ENCODE assay signal across 11 mouse cellular contexts in the genomic region with DNA sequence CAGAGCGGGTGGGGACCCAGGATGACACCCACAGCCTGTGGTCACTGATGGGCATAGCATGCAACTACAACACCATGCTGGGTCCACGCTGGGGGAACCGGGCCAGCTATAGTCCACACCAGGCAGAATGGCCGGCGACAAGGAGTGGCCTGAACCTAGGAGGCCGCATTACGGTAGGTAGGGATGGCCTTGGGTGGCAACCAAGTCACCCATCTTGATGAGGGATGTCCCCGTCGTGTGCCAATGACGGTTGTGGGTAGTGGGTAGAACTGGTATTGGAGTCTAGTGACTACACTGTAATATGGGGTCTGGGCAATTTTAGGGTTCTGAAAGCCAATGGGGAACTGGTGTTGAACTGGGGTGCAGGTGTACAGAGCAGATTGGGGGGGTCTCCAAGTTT. TPM values are rescaled to one million over a fixed set of nuclear protein-coding genes. Genes with fewer than 3 reads are reported as not detected.
DNase-seq lines count a peak whose midpoint lies in the region; ATAC-seq and TF ChIP-seq lines count a peak whose summit lies in the region.
"Had no signal": no experiment of that assay in that cellular context is flagged by ENCODE, and none has a peak within 500 bp of the region (broad histone marks: within the 10 kb centered on the region; RNA-seq: fewer than 3 reads in every experiment).

No protein-coding gene starts in this region.

- DNase-seq in forebrain, embryonic 10.5 days (ENCODE audit: extremely low spot score, low spot score): no peak
- no peak for DNase-seq in lung, postnatal 25 days (ENCODE audit: low spot score)
- DNase-seq in liver, embryonic 11.5 days (ENCODE audit: low spot score): no peak
- DNase-seq in hindbrain, postnatal 0 days (ENCODE audit: low spot score): no peak
- DNase-seq in c-Kit-positive CD71-positive TER-119-positive erythroid progenitor cells, embryonic 14.5 days (ENCODE audit: low spot score): no peak
- DNase-seq: cerebellum, adult 9-10 months had no signal

- H3K9ac ChIP-seq in forebrain, embryonic 12.5 days: no peak overlapping the region
- no peak overlapping the region for H3K9ac ChIP-seq in lung, embryonic 16.5 days (ENCODE audit: low read length)
- peak overlapping the region; percentile 69 for H3K9ac ChIP-seq in liver, embryonic 11.5 days (ENCODE audit: low read depth, low read length)
- no peak overlapping the region for H3K9ac ChIP-seq in stomach, embryonic 15.5 days
- H3K9ac ChIP-seq in hindbrain, postnatal 0 days (replicated peaks; ENCODE audit: low read length): no peak overlapping the region

- H3K9me3 ChIP-seq in forebrain, embryonic 12.5 days: no peaks in the 10 kb centered on the region
- no peaks in the 10 kb centered on the region for H3K9me3 ChIP-seq in forebrain, embryonic 10.5 days
- H3K9me3 ChIP-seq in lung, embryonic 16.5 days (ENCODE audit: control insufficient read depth, low read length): no peaks in the 10 kb centered on the region
- H3K9me3 ChIP-seq in liver, embryonic 11.5 days (ENCODE audit: control insufficient read depth, low read length): no peaks in the 10 kb centered on the region
- no peaks in the 10 kb centered on the region for H3K9me3 ChIP-seq in stomach, embryonic 15.5 days
- H3K9me3 ChIP-seq in hindbrain, postnatal 0 days (ENCODE audit: low read length): no peaks in the 10 kb centered on the region

- peaks cover 82% of the 10 kb centered on the region for H3K27me3 ChIP-seq in forebrain, embryonic 12.5 days
- H3K27me3 ChIP-seq in forebrain, embryonic 10.5 days (ENCODE audit: poor library complexity, severe bottlenecking): peaks cover 85% of the 10 kb centered on the region
- peaks cover 23% of the 10 kb centered on the region for H3K27me3 ChIP-seq in lung, embryonic 16.5 days (ENCODE audit: control insufficient read depth, insufficient read depth, low read depth, low read length)
- H3K27me3 ChIP-seq in liver, embryonic 11.5 days (replicated peaks; ENCODE audit: control insufficient read depth, insufficient read depth, low read length): peaks cover 21% of the 10 kb centered on the region
- peaks cover 24% of the 10 kb centered on the region for H3K27me3 ChIP-seq in stomach, embryonic 15.5 days (replicated peaks)
- peaks cover 16% of the 10 kb centered on the region for H3K27me3 ChIP-seq in hindbrain, postnatal 0 days (ENCODE audit: insufficient read depth, low read length)

- no peak for TF ChIP-seq CTCF in hindbrain, postnatal 0 days (IDR thresholded peaks at IDR 0.05; ENCODE audit: low read depth)

- WGBS in forebrain, embryonic 12.5 days: 92% methylated on average over 10 of the region's 10 CpGs
- 93% methylated on average over 10 of the region's 10 CpGs for WGBS in forebrain, embryonic 10.5 days
- 83% methylated on average over 10 of the region's 10 CpGs for WGBS in lung, embryonic 16.5 days
- 58% methylated on average over 10 of the region's 10 CpGs for WGBS in liver, embryonic 11.5 days
- WGBS in stomach, embryonic 15.5 days: 90% methylated on average over 10 of the region's 10 CpGs
- WGBS in hindbrain, postnatal 0 days: 90% methylated on average over 10 of the region's 10 CpGs

- no peak for ATAC-seq in forebrain, embryonic 12.5 days (ENCODE audit: low FRiP score)
- no peak for ATAC-seq in lung, embryonic 16.5 days (ENCODE audit: low read depth)
- peak; percentile 22; the same call in 1 of the 2 replicates for ATAC-seq in liver, embryonic 11.5 days (replicated peaks; ENCODE audit: low FRiP score)
- no peak for ATAC-seq in stomach, embryonic 15.5 days (ENCODE audit: insufficient read depth, low FRiP score, low read depth)
- no peak for ATAC-seq in hindbrain, postnatal 0 days
- ATAC-seq: forebrain, embryonic 14.5 days had no signal

- H3K4me3 ChIP-seq in forebrain, embryonic 12.5 days (replicated peaks): 0 out of 2 replicates have a peak overlapping the region, but pooled peaks have one; percentile 3
- no peak overlapping the region for H3K4me3 ChIP-seq in forebrain, embryonic 10.5 days
- H3K4me3 ChIP-seq in lung, embryonic 16.5 days (ENCODE audit: low read length): peak overlapping the region; percentile 15
- H3K4me3 ChIP-seq in liver, embryonic 11.5 days (ENCODE audit: low read depth, low read length): peak overlapping the region; percentile 66
- peak overlapping the region; percentile 17; the same call in 1 of the 2 replicates for H3K4me3 ChIP-seq in stomach, embryonic 15.5 days (replicated peaks)
- H3K4me3 ChIP-seq in hindbrain, postnatal 0 days (ENCODE audit: low read length): no peak overlapping the region
- H3K4me3 ChIP-seq: myocyte had no signal

- H3K36me3 ChIP-seq in forebrain, embryonic 12.5 days (replicated peaks): no peaks in the 10 kb centered on the region; the same call in 1 of the 2 replicates
- H3K36me3 ChIP-seq in forebrain, embryonic 10.5 days (replicated peaks): peaks cover 6% of the 10 kb centered on the region
- H3K36me3 ChIP-seq in lung, embryonic 16.5 days (ENCODE audit: control insufficient read depth, insufficient read depth, low read length): no peaks in the 10 kb centered on the region
- H3K36me3 ChIP-seq in liver, embryonic 11.5 days (ENCODE audit: control insufficient read depth, insufficient read depth, low read length): 0 out of 2 replicates have a peak, but pooled peaks cover 3% of the 10 kb centered on the region
- no peaks in the 10 kb centered on the region for H3K36me3 ChIP-seq in stomach, embryonic 15.5 days
- no peaks in the 10 kb centered on the region for H3K36me3 ChIP-seq in hindbrain, postnatal 0 days (ENCODE audit: insufficient read depth, low read length)

- H3K27ac ChIP-seq in forebrain, embryonic 12.5 days: no peak overlapping the region
- H3K27ac ChIP-seq in forebrain, embryonic 10.5 days: no peak overlapping the region
- H3K27ac ChIP-seq in lung, embryonic 16.5 days (ENCODE audit: low read length): no peak overlapping the region
- H3K27ac ChIP-seq in liver, embryonic 11.5 days (ENCODE audit: low read depth, low read length): peak overlapping the region; percentile 79
- no peak overlapping the region for H3K27ac ChIP-seq in stomach, embryonic 15.5 days
- H3K27ac ChIP-seq in hindbrain, postnatal 0 days: no peak overlapping the region

- no peak overlapping the region for H3K4me2 ChIP-seq in forebrain, embryonic 12.5 days
- H3K4me2 ChIP-seq in lung, embryonic 16.5 days (ENCODE audit: low read depth, low read length): no peak overlapping the region
- H3K4me2 ChIP-seq in liver, embryonic 11.5 days: peak overlapping the region; percentile 84
- no peak overlapping the region for H3K4me2 ChIP-seq in stomach, embryonic 15.5 days
- H3K4me2 ChIP-seq in hindbrain, postnatal 0 days (ENCODE audit: low read depth, low read length): no peak overlapping the region

- H3K4me1 ChIP-seq in forebrain, embryonic 12.5 days: peaks cover 16% of the 10 kb centered on the region; the same call in 1 of the 2 replicates
- H3K4me1 ChIP-seq in forebrain, embryonic 10.5 days: peaks cover 47% of the 10 kb centered on the region
- peaks cover 46% of the 10 kb centered on the region for H3K4me1 ChIP-seq in lung, embryonic 16.5 days (replicated peaks; ENCODE audit: control insufficient read depth, insufficient read depth, low read length)
- peaks cover 39% of the 10 kb centered on the region for H3K4me1 ChIP-seq in liver, embryonic 11.5 days (replicated peaks; ENCODE audit: control insufficient read depth, insufficient read depth, low read length)
- peaks cover 27% of the 10 kb centered on the region for H3K4me1 ChIP-seq in stomach, embryonic 15.5 days
- no peaks in the 10 kb centered on the region for H3K4me1 ChIP-seq in hindbrain, postnatal 0 days (ENCODE audit: insufficient read depth, low read length)

RNA-seq across cellular contexts. Expression of gene Arhgap45, which starts 0.5 kb away (rescaled TPM):
- polyA plus RNA-seq in forebrain, embryonic 12.5 days (2016; fragmentation: Nextera tagmentation; extraction: Ambion mirVana): 3.4 and 3.6 TPM in 2 replicates
- polyA plus RNA-seq in forebrain, embryonic 10.5 days (2016; fragmentation: Nextera tagmentation; extraction: Ambion mirVana): 8.0 and 9.1 TPM in 2 replicates
- 18.1 and 21.8 TPM in 2 replicates for polyA plus RNA-seq in lung, embryonic 16.5 days (2015; fragmentation: Nextera tagmentation; extraction: Ambion mirVana)
- 29.0 and 29.4 TPM in 2 replicates for polyA plus RNA-seq in liver, embryonic 11.5 days (2014; fragmentation: Nextera tagmentation; extraction: Ambion mirVana)
- 9.1 and 10.0 TPM in 2 replicates for polyA plus RNA-seq in stomach, embryonic 15.5 days (2015; fragmentation: Nextera tagmentation; extraction: Ambion mirVana)
- 2.9 and 3.3 TPM in 2 replicates for total RNA-seq in hindbrain, postnatal 0 days (2014; rRNA removed)
- 1.7 and 1.8 TPM in 2 replicates for polyA plus RNA-seq in hindbrain, postnatal 0 days (2015; fragmentation: Nextera tagmentation; extraction: Ambion mirVana)

RNA-seq across cellular contexts. Expression of gene Abca7, which starts 20.6 kb away (rescaled TPM):
- polyA plus RNA-seq in forebrain, embryonic 12.5 days (2016; fragmentation: Nextera tagmentation; extraction: Ambion mirVana): 5.8 and 5.9 TPM in 2 replicates
- 2.9 and 3.1 TPM in 2 replicates for polyA plus RNA-seq in forebrain, embryonic 10.5 days (2016; fragmentation: Nextera tagmentation; extraction: Ambion mirVana)
- polyA plus RNA-seq in lung, embryonic 16.5 days (2015; fragmentation: Nextera tagmentation; extraction: Ambion mirVana): 4.9 and 5.6 TPM in 2 replicates
- 7.7 and 8.6 TPM in 2 replicates for polyA plus RNA-seq in liver, embryonic 11.5 days (2014; fragmentation: Nextera tagmentation; extraction: Ambion mirVana)
- 4.2 and 4.8 TPM in 2 replicates for polyA plus RNA-seq in stomach, embryonic 15.5 days (2015; fragmentation: Nextera tagmentation; extraction: Ambion mirVana)
- 11.6 and 19.1 TPM in 2 replicates for total RNA-seq in hindbrain, postnatal 0 days (2014; rRNA removed)
- 2.3 and 2.4 TPM in 2 replicates for polyA plus RNA-seq in hindbrain, postnatal 0 days (2015; fragmentation: Nextera tagmentation; extraction: Ambion mirVana)

RNA-seq across cellular contexts. Expression of gene Polr2e, which starts 22.7 kb away (rescaled TPM):
- 183 and 184 TPM in 2 replicates for polyA plus RNA-seq in forebrain, embryonic 12.5 days (2016; fragmentation: Nextera tagmentation; extraction: Ambion mirVana)
- polyA plus RNA-seq in forebrain, embryonic 10.5 days (2016; fragmentation: Nextera tagmentation; extraction: Ambion mirVana): 279 and 286 TPM in 2 replicates
- 194 and 210 TPM in 2 replicates for polyA plus RNA-seq in lung, embryonic 16.5 days (2015; fragmentation: Nextera tagmentation; extraction: Ambion mirVana)
- 239 and 256 TPM in 2 replicates for polyA plus RNA-seq in liver, embryonic 11.5 days (2014; fragmentation: Nextera tagmentation; extraction: Ambion mirVana)
- 188 and 199 TPM in 2 replicates for polyA plus RNA-seq in stomach, embryonic 15.5 days (2015; fragmentation: Nextera tagmentation; extraction: Ambion mirVana)
- 93.3 and 100 TPM in 2 replicates for total RNA-seq in hindbrain, postnatal 0 days (2014; rRNA removed)
- polyA plus RNA-seq in hindbrain, postnatal 0 days (2015; fragmentation: Nextera tagmentation; extraction: Ambion mirVana): 143 TPM in 2 replicates

RNA-seq across cellular contexts. Expression of gene Cnn2, which starts 28.5 kb away (rescaled TPM):
- 85.5 and 115 TPM in 2 replicates for polyA plus RNA-seq in forebrain, embryonic 12.5 days (2016; fragmentation: Nextera tagmentation; extraction: Ambion mirVana)
- polyA plus RNA-seq in forebrain, embryonic 10.5 days (2016; fragmentation: Nextera tagmentation; extraction: Ambion mirVana): 222 and 226 TPM in 2 replicates
- polyA plus RNA-seq in lung, embryonic 16.5 days (2015; fragmentation: Nextera tagmentation; extraction: Ambion mirVana): 401 and 405 TPM in 2 replicates
- 115 and 124 TPM in 2 replicates for polyA plus RNA-seq in liver, embryonic 11.5 days (2014; fragmentation: Nextera tagmentation; extraction: Ambion mirVana)
- polyA plus RNA-seq in stomach, embryonic 15.5 days (2015; fragmentation: Nextera tagmentation; extraction: Ambion mirVana): 274 and 279 TPM in 2 replicates
- total RNA-seq in hindbrain, postnatal 0 days (2014; rRNA removed): 17.2 and 17.9 TPM in 2 replicates
- 15.0 and 16.4 TPM in 2 replicates for polyA plus RNA-seq in hindbrain, postnatal 0 days (2015; fragmentation: Nextera tagmentation; extraction: Ambion mirVana)

RNA-seq across cellular contexts. Expression of gene Gpx4, which starts 30.0 kb away (rescaled TPM):
- polyA plus RNA-seq in forebrain, embryonic 12.5 days (2016; fragmentation: Nextera tagmentation; extraction: Ambion mirVana): 434 and 458 TPM in 2 replicates
- polyA plus RNA-seq in forebrain, embryonic 10.5 days (2016; fragmentation: Nextera tagmentation; extraction: Ambion mirVana): 670 and 692 TPM in 2 replicates
- 554 and 585 TPM in 2 replicates for polyA plus RNA-seq in lung, embryonic 16.5 days (2015; fragmentation: Nextera tagmentation; extraction: Ambion mirVana)
- 761 and 762 TPM in 2 replicates for polyA plus RNA-seq in liver, embryonic 11.5 days (2014; fragmentation: Nextera tagmentation; extraction: Ambion mirVana)
- 500 and 567 TPM in 2 replicates for polyA plus RNA-seq in stomach, embryonic 15.5 days (2015; fragmentation: Nextera tagmentation; extraction: Ambion mirVana)
- total RNA-seq in hindbrain, postnatal 0 days (2014; rRNA removed): 373 and 379 TPM in 2 replicates
- 757 and 762 TPM in 2 replicates for polyA plus RNA-seq in hindbrain, postnatal 0 days (2015; fragmentation: Nextera tagmentation; extraction: Ambion mirVana)

Comparison
In these comparisons a context has a peak if more than half of its experiments do, and no peak if none do; other contexts are left out.
1. H3K4me3 ChIP-seq: peak in forebrain, embryonic 12.5 days (single experiment), lung, embryonic 16.5 days (single experiment), liver, embryonic 11.5 days (single experiment) and stomach, embryonic 15.5 days (single experiment); none in forebrain, embryonic 10.5 days (single experiment) and hindbrain, postnatal 0 days (single experiment).